Mouse (Mus musculus): ENCODE data around the gene Il27ra.

DNA sequence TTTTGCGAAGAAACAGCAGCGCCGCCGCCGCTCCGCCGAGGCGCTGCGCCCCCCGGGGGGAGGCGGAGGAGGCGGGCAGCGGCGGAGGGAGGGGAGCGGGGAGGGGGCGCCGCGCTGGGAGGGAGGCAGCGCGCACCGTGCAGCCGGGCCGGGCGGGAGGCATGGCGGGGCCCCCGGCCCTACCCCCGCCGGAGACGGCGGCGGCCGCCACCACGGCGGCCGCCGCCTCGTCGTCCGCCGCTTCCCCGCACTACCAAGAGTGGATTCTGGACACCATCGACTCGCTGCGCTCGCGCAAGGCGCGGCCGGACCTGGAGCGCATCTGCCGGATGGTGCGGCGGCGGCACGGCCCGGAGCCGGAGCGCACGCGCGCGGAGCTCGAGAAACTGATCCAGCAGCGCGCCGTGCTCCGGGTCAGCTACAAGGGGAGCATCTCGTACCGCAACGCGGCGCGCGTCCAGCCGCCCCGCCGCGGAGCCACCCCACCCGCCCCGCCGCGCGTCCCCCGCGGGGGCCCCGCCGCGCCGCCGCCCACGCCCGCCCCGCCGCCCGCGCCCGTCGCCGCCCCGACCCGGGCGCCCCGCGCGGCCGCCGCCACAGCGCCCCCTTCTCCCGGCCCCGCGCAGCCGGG, 44.8 kb downstream of the Il27ra start, which contains the start of gene Samd1:
- no peak for TF ChIP-seq CTCF (IDR thresholded peaks at IDR 0.05)
- no peak for TF ChIP-seq EP300 (IDR thresholded peaks at IDR 0.05)
